Mouse (Mus musculus) liver, adult 2 months (tissue): ENCODE measurements at regions not wholly inside any gene's neighbourhood (a gene's known extent, or its start where the extent isn't known, plus 50 kb on each side); places are given as distances from the start of the nearest gene placed in this dataset.

Experiments used
- DNase-seq: peaks from one replicate; pipeline ENCODE4 v3.0.0-alpha.2; 2011; ENCODE audit warnings: low read depth, low spot score; ENCODE audit errors: extremely low read depth
- H3K27ac ChIP-seq: fragments of 200-500 bp; replicated peaks from 2 replicates; pipeline ENCODE4 v1.5.1; 2012; ENCODE audit warnings: low read depth, mild to moderate bottlenecking, control low read depth, inconsistent platforms, low read length; ENCODE audit not compliant: insufficient read depth
- H3K27me3 ChIP-seq: fragments of 200-500 bp; 2 replicates; pipeline ENCODE4 v1.6.1; 2012; ENCODE audit warnings: mild to moderate bottlenecking, moderate library complexity, low read length, inconsistent platforms; ENCODE audit not compliant: control insufficient read depth, insufficient read depth
- H3K36me3 ChIP-seq: fragments of 200-500 bp; 2 replicates; pipeline ENCODE4 v1.6.1; 2012; ENCODE audit warnings: low read length, inconsistent platforms; ENCODE audit not compliant: control insufficient read depth, insufficient read depth
- H3K4me1 ChIP-seq: fragments of 200-500 bp; 2 replicates; pipeline ENCODE4 v1.6.1; 2011; ENCODE audit warnings: low read length; ENCODE audit not compliant: control insufficient read depth, insufficient read depth
- H3K4me3 ChIP-seq: fragments of 200-500 bp; 2 replicates; pipeline ENCODE4 v1.5.1; 2011; ENCODE audit warnings: low read depth, mild to moderate bottlenecking, control low read depth, low read length, moderate library complexity; ENCODE audit not compliant: insufficient read depth
- H3K79me2 ChIP-seq: fragments of 200-500 bp; 2 replicates; pipeline ENCODE4 v1.6.1; 2012; ENCODE audit warnings: inconsistent platforms, mild to moderate bottlenecking, low read length, moderate library complexity; ENCODE audit not compliant: control insufficient read depth, insufficient read depth
- H3K9ac ChIP-seq: fragments of 200-500 bp; 2 replicates; pipeline ENCODE4 v1.6.1; 2012; ENCODE audit warnings: low read depth, mild to moderate bottlenecking, control low read depth, inconsistent platforms, low read length
- CTCF ChIP-seq: fragments of 200-500 bp; IDR thresholded peaks from 2 replicates; pipeline ENCODE4 v1.5.1; 2011; ENCODE audit warnings: low read depth, low read length, control low read depth
- POLR2A ChIP-seq: fragments of 200-500 bp; IDR thresholded peaks from 2 replicates; pipeline ENCODE4 v1.6.1; 2011; ENCODE audit warnings: low read length, control low read depth; ENCODE audit not compliant: insufficient read depth; ENCODE audit errors: extremely low read depth
- WGBS: fragments of 180-500 bp; shearing (Covaris S2); methylation state at CpG from one replicate; pipeline ENCODE4 v1.1.7; 2018; 5-methylcytosine and 5-hydroxymethylcytosine counted together

GRCm38 (mm10) chr8:36406706-36407105 is 586.7 kb upstream of the AI429214 start:
- no peaks in the 10 kb centered on the region for H3K4me1 ChIP-seq
- WGBS = 93% methylated on average over 2 of the region's 2 CpGs
- no peaks in the 10 kb centered on the region for H3K36me3 ChIP-seq
- TF ChIP-seq CTCF = no peak
- TF ChIP-seq POLR2A = no peak
- H3K4me3 ChIP-seq = no peak overlapping the region
- H3K27ac ChIP-seq = no peak overlapping the region
- no peaks in the 10 kb centered on the region for H3K27me3 ChIP-seq
- no peaks in the 10 kb centered on the region for H3K79me2 ChIP-seq
- no peak overlapping the region for H3K9ac ChIP-seq
- no peak for DNase-seq
